Mouse (Mus musculus) gastrocnemius, postnatal 10 days (tissue): Measurements from ENCODE around the gene Ranbp10. TPM values are rescaled to one million over a fixed set of nuclear protein-coding genes. Genes with fewer than 3 reads are reported as not detected.
A peak's percentile ranks its signal among the peaks of the same experiment; 100 is the strongest.
"Not testable (repeated sequence)": the region's sequence is repeated elsewhere in the genome, so short reads cannot be mapped to it uniquely, and the experiment has no call there.

Experiments used
- DNase-seq: peaks from one replicate; pipeline ENCODE4 v3.0.0; 2021; ENCODE audit warnings: mixed read lengths
- total RNA-seq, 2 experiments: library from RNA; stranded (reverse); gene quantifications; 2 replicates each; pipeline ENCODE4 v1.2.3; 2021

The Ranbp10 gene
- total RNA-seq, 2 experiments from 2014 or later, result 19.9 to 25.2 TPM

GRCm38 (mm10) chr8:105835318-105835717, 8.2 kb upstream of the Ranbp10 start:
- DNase-seq, result peak; percentile 66

GRCm38 (mm10) chr8:105833740-105834139, 6.6 kb upstream of the Ranbp10 start:
- not testable (repeated sequence) for DNase-seq

GRCm38 (mm10) chr8:105826379-105826778, 771 bp downstream of the Ranbp10 start:
- DNase-seq, result no peak

- no peak for DNase-seq
These were observed 1.6 kb downstream of the Ranbp10 start for GRCm38 (mm10) chr8:105825506-105825905.

GRCm38 (mm10) chr8:105820925-105821324, 6.2 kb downstream of the Ranbp10 start:
- no peak for DNase-seq

GRCm38 (mm10) chr8:105819659-105820058, 7.5 kb downstream of the Ranbp10 start:
- DNase-seq, result no peak

- DNase-seq, result no peak
These were observed 13.9 kb downstream of the Ranbp10 start for GRCm38 (mm10) chr8:105813241-105813640.

GRCm38 (mm10) chr8:105812511-105812910, 14.6 kb downstream of the Ranbp10 start:
- no peak for DNase-seq

- no peak for DNase-seq
These were observed 15.6 kb downstream of the Ranbp10 start for GRCm38 (mm10) chr8:105811543-105811942.

GRCm38 (mm10) chr8:105811061-105811460, 16.1 kb downstream of the Ranbp10 start:
- no peak for DNase-seq

- DNase-seq, result no peak
These were observed 16.8 kb downstream of the Ranbp10 start for GRCm38 (mm10) chr8:105810245-105810786.

- DNase-seq, result peak; percentile 67
These were observed 18.7 kb downstream of the Ranbp10 start for GRCm38 (mm10) chr8:105808480-105808879.

GRCm38 (mm10) chr8:105807766-105808165, 19.4 kb downstream of the Ranbp10 start:
- no peak for DNase-seq

GRCm38 (mm10) chr8:105805964-105806363, 21.2 kb downstream of the Ranbp10 start:
- DNase-seq, result no peak

GRCm38 (mm10) chr8:105805346-105805745, 21.8 kb downstream of the Ranbp10 start:
- no peak for DNase-seq

GRCm38 (mm10) chr8:105804797-105805196, 22.4 kb downstream of the Ranbp10 start:
- no peak for DNase-seq

GRCm38 (mm10) chr8:105801153-105801904, 25.8 kb downstream of the Ranbp10 start:
- DNase-seq, result no peak

GRCm38 (mm10) chr8:105799091-105799812, 27.9 kb downstream of the Ranbp10 start:
- peak; percentile 76 for DNase-seq

- DNase-seq, result no peak
These were observed 28.7 kb downstream of the Ranbp10 start for GRCm38 (mm10) chr8:105798408-105798807.

GRCm38 (mm10) chr8:105795785-105796184, 31.4 kb downstream of the Ranbp10 start:
- DNase-seq, result no peak

- no peak for DNase-seq
These were observed 33.0 kb downstream of the Ranbp10 start for GRCm38 (mm10) chr8:105794009-105794598.

- DNase-seq, result no peak
These were observed 33.8 kb downstream of the Ranbp10 start for GRCm38 (mm10) chr8:105793331-105793730.

GRCm38 (mm10) chr8:105789626-105790025, 37.5 kb downstream of the Ranbp10 start:
- no peak for DNase-seq
